Mouse (Mus musculus) duodenum, adult 2 months (tissue): ENCODE results near the gene Eef1g. TPM values are rescaled to one million over a fixed set of nuclear protein-coding genes. Genes with fewer than 3 reads are reported as not detected.

Experiments
- polyA plus RNA-seq: library from polyadenylated mRNA; depleted of rRNA; stranded (reverse); fragments of >200 nt; gene quantifications from 2 replicates; pipeline ENCODE4 v1.2.3, GENCODE M21; 2012; ENCODE audit warnings: low replicate concordance; rRNA removed

Eef1g gene
- 66.9 and 98.4 TPM in 2 replicates for polyA plus RNA-seq

GRCm38 (mm10) chr19:8966590-8967372 lies at the start of gene Eef1g:
Gene Eef1g (plus strand): TSS chr19:8967041.

GRCm38 (mm10) chr19:8920073-8920736 lies 46.6 kb upstream of the Eef1g start, which contains the start of gene B3gat3:
Gene B3gat3 (plus strand): TSS chr19:8920374.

GRCm38 (mm10) chr19:8929224-8930088 lies 37.4 kb upstream of the Eef1g start, which contains the start of the genes Rom1 and Eml3:
Gene Rom1 (minus strand): TSS chr19:8929356.
Gene Eml3 (plus strand): TSS chr19:8929552.

GRCm38 (mm10) chr19:8941515-8942217 lies 25.2 kb upstream of the Eef1g start, which contains the start of gene Mta2:
Gene Mta2 (plus strand): TSS chr19:8941875.

GRCm38 (mm10) chr19:8953135-8954039 lies 13.5 kb upstream of the Eef1g start, which contains the start of gene Tut1:
Gene Tut1 (plus strand): TSS chr19:8953847.

GRCm38 (mm10) chr19:8989066-8989566 lies 22.3 kb downstream of the Eef1g start, which contains the start of gene Ahnak:
Gene Ahnak (plus strand): TSS chr19:8989284.

Other genes with a start within 250 kb of the Eef1g start
- 127 and 449 TPM in 2 replicates for gene Slc3a2, start 243.7 kb upstream of the Eef1g start, polyA plus RNA-seq
- 12.4 and 17.1 TPM in 2 replicates for gene Wdr74, start 231.2 kb upstream of the Eef1g start, polyA plus RNA-seq
- not detected in 2 replicates for gene 1700092M07Rik, start 226.3 kb upstream of the Eef1g start, polyA plus RNA-seq
- gene Stx5a, start 225.6 kb upstream of the Eef1g start, polyA plus RNA-seq = 54.0 and 56.6 TPM in 2 replicates
- 22.0 and 28.9 TPM in 2 replicates for gene Nxf1, start 210.0 kb upstream of the Eef1g start, polyA plus RNA-seq
- gene Tmem223, start 196.0 kb upstream of the Eef1g start, polyA plus RNA-seq = 147 and 196 TPM in 2 replicates
- gene Tmem179b, start 192.6 kb upstream of the Eef1g start, polyA plus RNA-seq = 107 and 114 TPM in 2 replicates
- 6.5 and 12.9 TPM in 2 replicates for gene Taf6l, start 180.6 kb upstream of the Eef1g start, polyA plus RNA-seq
- 12.3 and 13.7 TPM in 2 replicates for gene Polr2g, start 168.5 kb upstream of the Eef1g start, polyA plus RNA-seq
- 0.99 and 1.2 TPM in 2 replicates for gene Zbtb3, start 164.5 kb upstream of the Eef1g start, polyA plus RNA-seq
- gene Ttc9c, start 147.7 kb upstream of the Eef1g start, polyA plus RNA-seq = 3.4 and 8.2 TPM in 2 replicates
- 7.7 and 10.3 TPM in 2 replicates for gene Hnrnpul2, start 147.0 kb upstream of the Eef1g start, polyA plus RNA-seq
- gene AC129217.1, start 137.3 kb upstream of the Eef1g start, polyA plus RNA-seq = 2.3 TPM in 1 of 2 replicates, not detected in the other
- 88.6 and 106 TPM in 2 replicates for gene Bscl2, start 129.6 kb upstream of the Eef1g start, polyA plus RNA-seq
- 0.63 and 1.1 TPM in 2 replicates for gene Gng3, start 127.8 kb upstream of the Eef1g start, polyA plus RNA-seq
- 0.41 and 0.53 TPM in 2 replicates for gene Lrrn4cl, start 116.3 kb upstream of the Eef1g start, polyA plus RNA-seq
- 81.5 and 127 TPM in 2 replicates for gene Ubxn1, start 95.5 kb upstream of the Eef1g start, polyA plus RNA-seq
- gene Uqcc3, start 86.1 kb upstream of the Eef1g start, polyA plus RNA-seq = 8.7 and 9.9 TPM in 2 replicates
- gene Lbhd1, start 83.3 kb upstream of the Eef1g start, polyA plus RNA-seq = 0.25 and 0.41 TPM in 2 replicates
- not detected in 2 replicates for gene Gm49403, start 83.1 kb upstream of the Eef1g start, polyA plus RNA-seq
- 4.2 and 6.4 TPM in 2 replicates for gene 1810009A15Rik, start 78.2 kb upstream of the Eef1g start, polyA plus RNA-seq
- not detected in 2 replicates for gene Gm49416, start 78.1 kb upstream of the Eef1g start, polyA plus RNA-seq
- gene Ints5, start 74.0 kb upstream of the Eef1g start, polyA plus RNA-seq = 16.7 and 22.1 TPM in 2 replicates
- 55.3 and 67.9 TPM in 2 replicates for gene Ganab, start 69.0 kb upstream of the Eef1g start, polyA plus RNA-seq
- gene B3gat3, start 46.7 kb upstream of the Eef1g start, polyA plus RNA-seq = 78.8 and 91.5 TPM in 2 replicates
- 15.7 and 17.8 TPM in 2 replicates for gene Rom1, start 37.7 kb upstream of the Eef1g start, polyA plus RNA-seq
- 32.1 and 32.8 TPM in 2 replicates for gene Eml3, start 37.5 kb upstream of the Eef1g start, polyA plus RNA-seq
- gene Mta2, start 25.2 kb upstream of the Eef1g start, polyA plus RNA-seq = 15.3 and 15.4 TPM in 2 replicates
- 12.7 and 15.2 TPM in 2 replicates for gene Tut1, start 13.2 kb upstream of the Eef1g start, polyA plus RNA-seq
- gene Ahnak, start 22.2 kb downstream of the Eef1g start, polyA plus RNA-seq = 3.3 and 9.9 TPM in 2 replicates
- gene Scgb1a1, start 120.9 kb downstream of the Eef1g start, polyA plus RNA-seq = not detected in 2 replicates
- gene Asrgl1, start 168.6 kb downstream of the Eef1g start, polyA plus RNA-seq = 0.08 and 1.2 TPM in 2 replicates